Mouse (Mus musculus) limb, embryonic 14.5 days (tissue): Measurements from ENCODE around the gene Gng7. TPM values are rescaled to one million over a fixed set of nuclear protein-coding genes. Genes with fewer than 3 reads are reported as not detected.

ENCODE experiments used
- ATAC-seq: fragments of 200-750 bp; cut with Nextera tagmentation; 2 replicates; pipeline ENCODE4 v1.8.0; 2017; ENCODE audit warnings: low read depth, moderate number of reproducible peaks, moderate TSS enrichment; ENCODE audit not compliant: low FRiP score
- DNase-seq: peaks from one replicate; pipeline ENCODE4 v3.0.0-alpha.2; 2015; ENCODE audit warnings: low spot score
- H3K27ac ChIP-seq: fragments of 300-500 bp; sonication (generic); replicated peaks from 2 replicates; pipeline ENCODE4 v1.5.1; 2014; ENCODE audit warnings: low read depth, mild to moderate bottlenecking, low read length, moderate library complexity, mixed read lengths
- H3K27me3 ChIP-seq: fragments of 300-500 bp; sonication (generic); 2 replicates; pipeline ENCODE4 v1.6.1; 2014; ENCODE audit warnings: low read length, mixed read lengths; ENCODE audit not compliant: control insufficient read depth, insufficient read depth
- H3K36me3 ChIP-seq: fragments of 300-500 bp; sonication (generic); 2 replicates; pipeline ENCODE4 v1.6.1; 2014; ENCODE audit warnings: mild to moderate bottlenecking, low read length, moderate library complexity, mixed read lengths; ENCODE audit not compliant: control insufficient read depth, insufficient read depth
- H3K4me1 ChIP-seq: fragments of 300-500 bp; sonication (generic); 2 replicates; pipeline ENCODE4 v1.6.1; 2014; ENCODE audit warnings: antibody characterized with exemption, low read length, mixed read lengths; ENCODE audit not compliant: control insufficient read depth, insufficient read depth
- H3K4me2 ChIP-seq: fragments of 300-500 bp; sonication (generic); replicated peaks from 2 replicates; pipeline ENCODE4 v1.6.1; 2014; ENCODE audit warnings: low read depth, mild to moderate bottlenecking, low read length, moderate library complexity; ENCODE audit not compliant: severe bottlenecking
- H3K4me3 ChIP-seq: fragments of 300-500 bp; sonication (generic); replicated peaks from 2 replicates; pipeline ENCODE4 v1.5.1; 2014; ENCODE audit warnings: low read length
- H3K9ac ChIP-seq: fragments of 300-500 bp; sonication (generic); 2 replicates; pipeline ENCODE4 v1.6.1; 2014; ENCODE audit warnings: mild to moderate bottlenecking, low read depth, low read length, moderate library complexity; ENCODE audit not compliant: severe bottlenecking
- H3K9me3 ChIP-seq: fragments of 300-500 bp; sonication (generic); 2 replicates; pipeline ENCODE4 v1.6.1; 2016; ENCODE audit warnings: low read length; ENCODE audit not compliant: control insufficient read depth
- POLR2A ChIP-seq: fragments of 200-500 bp; IDR thresholded peaks from 2 replicates; pipeline ENCODE4 v1.8.0; 2012; ENCODE audit warnings: inconsistent platforms, mild to moderate bottlenecking, moderate library complexity, borderline replicate concordance; ENCODE audit not compliant: insufficient read depth, insufficient read length; ENCODE audit errors: extremely low read depth
- WGBS: fragments of 180-500 bp; shearing (Covaris S2); extraction: QIAGEN DNeasy Blood & Tissue Kit; methylation state at CpG from one replicate; pipeline ENCODE4 v1.1.7; 2014; 5-methylcytosine and 5-hydroxymethylcytosine counted together
- polyA plus RNA-seq, 2 experiments: library from polyadenylated mRNA; depleted of rRNA in 1 of 2; stranded (reverse) in 1 of 2; unstranded in 1 of 2; fragments of >200 nt; fragmentation: Nextera tagmentation in 1 of 2; extraction: Ambion mirVana in 1 of 2; gene quantifications; 2 replicates each; pipeline versions ENCODE4 v1.2.1 to v1.2.3; 2012 to 2014

The Gng7 gene
- polyA plus RNA-seq, 2 experiments: 6.5 to 7.9 TPM

- Histone ChIP-seq H3K9ac (no peak overlapping the region), H3K36me3 (no peaks in the 10 kb centered on the region), H3K27ac (no peak overlapping the region), H3K4me2 (no peak overlapping the region), H3K4me1 (peaks cover 3% of the 10 kb centered on the region; the same call in 1 of the 2 replicates), H3K9me3 (no peaks in the 10 kb centered on the region), H3K4me3 (no peak overlapping the region), H3K27me3 (no peaks in the 10 kb centered on the region; the same call in 1 of the 2 replicates)
- ATAC-seq (no peak), DNase-seq (no peak)
- TF ChIP-seq POLR2A: no peak
- WGBS: 52% methylated on average over 14 of the region's 14 CpGs
Observed at GRCm38 (mm10) chr10:80998021-80998420, 16.7 kb downstream of the Gng7 start.

GRCm38 (mm10) chr10:80997332-80997731, 17.4 kb downstream of the Gng7 start:
- Histone ChIP-seq H3K27me3 (no peaks in the 10 kb centered on the region; the same call in 1 of the 2 replicates), H3K27ac (no peak overlapping the region), H3K4me2 (no peak overlapping the region), H3K4me1 (peaks cover 3% of the 10 kb centered on the region; the same call in 1 of the 2 replicates), H3K36me3 (no peaks in the 10 kb centered on the region), H3K9me3 (no peaks in the 10 kb centered on the region), H3K9ac (no peak overlapping the region), H3K4me3 (no peak overlapping the region)
- TF ChIP-seq POLR2A: no peak
- WGBS: 86% methylated on average over 8 of the region's 8 CpGs
- DNase-seq: no peak
- no peak for ATAC-seq

GRCm38 (mm10) chr10:80996501-80996900, 18.2 kb downstream of the Gng7 start:
- Histone ChIP-seq H3K4me2 (no peak overlapping the region), H3K36me3 (no peaks in the 10 kb centered on the region), H3K4me1 (peaks cover 3% of the 10 kb centered on the region; the same call in 1 of the 2 replicates), H3K4me3 (no peak overlapping the region), H3K27me3 (no peaks in the 10 kb centered on the region; the same call in 1 of the 2 replicates), H3K9ac (no peak overlapping the region), H3K9me3 (no peaks in the 10 kb centered on the region), H3K27ac (no peak overlapping the region)
- 92% methylated on average over 8 of the region's 8 CpGs for WGBS
- DNase-seq (no peak), ATAC-seq (no peak)
- no peak for TF ChIP-seq POLR2A

GRCm38 (mm10) chr10:80995091-80995632, 19.6 kb downstream of the Gng7 start:
- WGBS: 12% methylated on average over 21 of the region's 21 CpGs
- ATAC-seq: peak; percentile 48
- 0 out of 2 replicates have a peak overlapping the region, but pooled peaks have one; percentile 7 for H3K4me3 ChIP-seq

GRCm38 (mm10) chr10:80994621-80995020, 20.1 kb downstream of the Gng7 start:
- no peak overlapping the region for H3K4me3 ChIP-seq
- ATAC-seq (no peak), DNase-seq (no peak)
- no peak overlapping the region for H3K9ac ChIP-seq
- no peaks in the 10 kb centered on the region; the same call in 1 of the 2 replicates for H3K27me3 ChIP-seq
- H3K36me3 ChIP-seq: no peaks in the 10 kb centered on the region
- no peak overlapping the region for H3K4me2 ChIP-seq
- no peak overlapping the region for H3K27ac ChIP-seq
- H3K4me1 ChIP-seq: peaks cover under 1% of the 10 kb centered on the region; the same call in 1 of the 2 replicates
- WGBS: 58% methylated on average over 4 of the region's 4 CpGs
- no peak for TF ChIP-seq POLR2A
- no peaks in the 10 kb centered on the region for H3K9me3 ChIP-seq

More at GRCm38 (mm10) chr10:80995091-80995632, 19.6 kb downstream of the Gng7 start:
- Histone ChIP-seq H3K4me1 (peaks cover 3% of the 10 kb centered on the region; the same call in 1 of the 2 replicates), H3K27me3 (no peaks in the 10 kb centered on the region; the same call in 1 of the 2 replicates), H3K27ac (no peak overlapping the region), H3K4me2 (peak overlapping the region; percentile 35), H3K36me3 (no peaks in the 10 kb centered on the region), H3K9me3 (no peaks in the 10 kb centered on the region), H3K9ac (no peak overlapping the region)
- TF ChIP-seq POLR2A: peak; percentile 33; the same call in 1 of the 2 replicates
- DNase-seq: peak; percentile 77

- Histone ChIP-seq H3K27ac (no peak overlapping the region), H3K4me3 (no peak overlapping the region), H3K9ac (no peak overlapping the region), H3K36me3 (no peaks in the 10 kb centered on the region), H3K4me1 (no peaks in the 10 kb centered on the region; the same call in 1 of the 2 replicates), H3K4me2 (no peak overlapping the region), H3K9me3 (no peaks in the 10 kb centered on the region), H3K27me3 (no peaks in the 10 kb centered on the region; the same call in 1 of the 2 replicates)
- DNase-seq (no peak), ATAC-seq (no peak)
- no peak for TF ChIP-seq POLR2A
- WGBS: 67% methylated on average over 5 of the region's 5 CpGs
Observed at GRCm38 (mm10) chr10:80993276-80993675, 21.5 kb downstream of the Gng7 start.
